Mouse (Mus musculus) brain, embryonic 14.5 days (tissue): ENCODE data around the gene Wdr62.
"Not testable (repeated sequence)": the region's sequence is repeated elsewhere in the genome, so short reads cannot be mapped to it uniquely, and the experiment has no call there.

Experiments
- CTCF ChIP-seq: fragments of 200-500 bp; IDR thresholded peaks from 2 replicates; pipeline ENCODE4 v1.5.1; 2012; ENCODE audit warnings: inconsistent platforms, mild to moderate bottlenecking, moderate library complexity, borderline replicate concordance; ENCODE audit not compliant: insufficient read depth, insufficient read length; ENCODE audit errors: extremely low read depth
- POLR2A ChIP-seq: fragments of 200-500 bp; IDR thresholded peaks from 2 replicates; pipeline ENCODE4 v1.6.1; 2012; ENCODE audit warnings: mild to moderate bottlenecking, inconsistent platforms, borderline replicate concordance; ENCODE audit not compliant: poor library complexity, insufficient read depth, insufficient read length, severe bottlenecking; ENCODE audit errors: extremely low read depth

DNA sequence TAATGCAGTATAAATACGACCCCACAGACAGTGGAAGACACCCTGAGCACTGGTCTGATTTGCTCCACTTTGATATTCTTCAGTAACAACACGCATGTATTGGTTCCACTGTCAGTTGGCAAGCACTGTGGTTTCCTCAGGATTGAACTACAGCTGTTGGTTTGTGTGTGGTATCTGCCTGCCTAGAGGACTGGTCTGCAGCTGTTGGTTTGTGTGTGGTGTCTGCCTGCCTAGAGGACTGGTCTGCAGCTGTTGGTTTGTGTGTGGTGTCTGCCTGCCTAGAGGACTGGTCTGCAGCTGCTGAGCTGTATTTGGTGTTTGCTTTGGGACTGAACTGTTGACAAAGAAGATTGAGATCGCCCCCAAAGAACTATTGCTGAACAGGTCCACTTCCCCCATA, 42.8 kb downstream of the Wdr62 start:
- TF ChIP-seq CTCF, POLR2A: not testable (repeated sequence)
